Mouse (Mus musculus): ENCODE measurements around the gene Ppef2.

Gene Ppef2

DNA sequence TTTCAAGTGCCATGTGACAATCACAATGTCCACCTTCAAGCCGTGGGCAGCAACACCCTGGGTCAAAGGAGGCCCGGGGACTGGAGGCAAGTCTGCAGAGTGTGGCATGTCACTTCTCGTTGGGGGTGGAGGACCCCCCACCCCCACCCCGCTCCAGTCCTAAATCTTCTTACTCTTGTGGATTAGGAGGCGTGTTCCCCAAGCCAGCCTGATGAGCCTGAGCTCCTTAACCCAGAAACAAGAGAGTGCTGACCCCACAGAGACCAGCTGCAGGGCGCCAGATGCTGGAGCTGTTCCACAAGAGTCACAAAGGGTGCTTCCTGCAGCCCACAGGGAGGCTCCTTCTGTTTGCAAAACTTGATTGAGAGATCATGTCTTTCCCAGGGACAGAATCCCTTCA is at the start of gene Ppef2:
Ppef2 (minus strand) TSS at position 61 of the 400 bp plus-strand sequence.
- no peak for DNase-seq (ENCODE audit: low read depth, low spot score)

DNA sequence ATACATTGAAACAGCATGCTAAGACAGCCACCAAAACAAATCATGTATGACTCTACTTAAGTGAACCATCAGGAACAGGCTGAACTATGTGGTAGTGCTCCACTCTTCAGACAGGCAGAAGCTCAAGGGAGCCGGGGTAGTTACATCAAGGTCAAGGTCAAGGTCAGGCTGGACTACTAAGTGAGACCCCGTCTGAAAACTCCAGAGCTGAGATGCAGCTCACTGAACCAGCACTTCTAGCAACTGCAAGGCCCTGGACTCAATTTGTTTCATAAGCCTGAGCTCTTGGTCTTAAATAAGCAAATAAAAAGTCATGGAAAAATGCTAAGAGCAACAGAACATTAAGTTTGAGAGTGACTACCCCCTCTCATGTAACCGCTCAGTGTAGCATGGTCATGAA is 48.2 kb upstream of the Ppef2 start:
- DNase-seq (ENCODE audit: low read depth, low spot score) = no peak

DNA sequence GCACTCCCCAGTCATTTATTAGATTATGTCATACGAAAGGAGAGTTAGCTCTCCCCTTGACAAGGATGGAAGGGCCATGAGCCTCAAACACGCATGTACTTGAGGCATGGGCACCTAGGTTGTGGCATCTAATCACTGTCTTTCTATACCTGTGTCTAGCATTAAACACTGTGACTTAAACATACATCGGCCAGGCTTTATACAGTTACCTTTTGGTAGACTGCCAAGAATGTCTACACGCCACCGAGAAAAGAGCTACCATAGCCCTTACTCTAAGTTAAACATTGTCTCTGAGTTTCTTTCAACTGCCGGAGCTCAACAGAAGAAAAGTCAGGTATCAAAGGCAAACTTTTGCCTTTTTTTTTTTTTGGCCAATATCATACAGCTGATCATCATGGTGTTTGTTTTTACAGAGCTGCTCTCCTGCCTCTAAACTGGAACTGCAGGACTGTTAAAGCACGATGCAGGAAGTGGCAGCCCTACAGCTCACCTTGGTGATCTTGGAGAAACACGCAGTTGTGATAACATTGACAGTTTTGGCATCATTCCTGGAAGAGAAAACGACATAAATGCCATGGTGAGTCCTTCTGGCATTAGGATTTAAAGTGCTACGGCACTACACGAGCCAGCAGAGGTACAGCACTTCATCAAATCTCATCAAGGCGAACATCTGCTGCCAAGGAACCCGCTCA is 46.2 kb upstream of the Ppef2 start:
- no peak for DNase-seq (ENCODE audit: low read depth, low spot score)

DNA sequence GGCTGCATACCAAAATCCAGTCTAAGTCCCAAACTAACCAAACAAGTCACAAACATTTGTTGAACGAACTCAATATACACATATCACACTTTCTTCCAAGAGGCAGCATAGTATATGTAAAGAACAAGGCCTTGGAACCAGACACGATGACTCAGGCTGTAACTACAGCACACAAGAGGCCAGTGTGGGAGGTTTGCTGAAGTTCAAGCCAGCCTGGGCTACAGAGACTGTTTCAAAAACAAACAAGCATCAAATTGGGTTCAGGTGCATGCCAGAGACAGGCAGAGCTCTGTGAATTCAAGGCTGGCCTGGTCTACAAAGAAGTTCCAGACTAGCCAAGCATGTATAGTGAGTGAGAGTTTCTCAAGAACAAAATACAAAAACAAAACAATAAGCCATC is 38.4 kb upstream of the Ppef2 start:
- DNase-seq (ENCODE audit: low read depth, low spot score) = no peak

DNA sequence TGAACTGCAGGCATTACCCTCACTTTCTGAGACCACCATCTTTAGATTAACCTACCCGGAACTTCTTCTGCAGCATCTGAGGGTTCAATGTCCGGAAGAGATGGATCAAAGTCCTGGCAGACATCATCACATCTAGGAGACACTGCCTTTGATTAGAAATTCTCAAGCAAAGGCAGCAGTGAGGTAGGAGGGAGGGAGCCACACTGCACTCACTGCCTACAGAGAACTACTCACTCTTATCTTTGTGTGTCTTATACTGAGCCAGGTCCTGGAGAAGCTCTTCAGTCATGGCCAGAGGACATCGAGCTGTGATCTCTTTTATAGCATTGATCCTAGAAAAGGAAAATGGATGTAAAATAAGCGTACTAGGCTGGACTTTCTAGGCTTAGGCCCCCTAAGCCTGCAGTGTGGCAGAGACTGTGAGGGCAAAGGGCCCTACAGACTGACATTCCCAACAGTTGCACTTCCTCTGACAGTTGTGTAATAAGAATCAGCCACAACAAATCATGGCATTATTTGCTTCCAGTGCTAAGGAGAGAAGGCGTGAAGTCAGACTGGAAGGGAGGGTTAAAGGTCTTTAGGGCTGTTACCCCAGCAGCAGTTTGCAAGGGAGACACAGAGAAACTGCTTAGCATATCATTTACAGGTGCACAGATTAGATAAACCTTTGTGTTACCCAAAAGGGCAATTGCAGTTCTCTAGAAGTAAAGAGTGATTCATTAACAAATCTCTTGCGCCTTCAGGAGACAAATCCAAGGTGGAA is 35.8 kb upstream of the Ppef2 start:
- no peak for DNase-seq (ENCODE audit: low read depth, low spot score)

DNA sequence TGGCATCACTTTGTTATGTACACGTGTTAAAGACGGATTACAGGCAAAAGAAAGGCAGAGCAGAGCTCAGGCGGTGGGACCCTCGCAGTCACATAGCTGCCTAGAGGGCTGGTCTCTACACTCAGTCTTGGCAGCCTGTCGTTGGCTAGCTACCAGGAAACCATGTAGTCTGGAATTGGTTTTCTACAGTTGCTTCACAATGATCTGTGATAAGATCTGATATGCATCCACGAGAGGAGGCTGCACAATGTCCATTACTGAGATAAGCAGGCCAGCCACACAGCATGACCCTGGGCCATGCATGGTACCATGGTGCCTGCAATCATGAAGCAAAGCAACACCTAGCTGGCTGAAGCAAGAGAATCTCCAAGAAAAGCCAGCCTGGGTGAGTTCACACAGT is 31.8 kb upstream of the Ppef2 start:
- no peak for DNase-seq (ENCODE audit: low read depth, low spot score)

DNA sequence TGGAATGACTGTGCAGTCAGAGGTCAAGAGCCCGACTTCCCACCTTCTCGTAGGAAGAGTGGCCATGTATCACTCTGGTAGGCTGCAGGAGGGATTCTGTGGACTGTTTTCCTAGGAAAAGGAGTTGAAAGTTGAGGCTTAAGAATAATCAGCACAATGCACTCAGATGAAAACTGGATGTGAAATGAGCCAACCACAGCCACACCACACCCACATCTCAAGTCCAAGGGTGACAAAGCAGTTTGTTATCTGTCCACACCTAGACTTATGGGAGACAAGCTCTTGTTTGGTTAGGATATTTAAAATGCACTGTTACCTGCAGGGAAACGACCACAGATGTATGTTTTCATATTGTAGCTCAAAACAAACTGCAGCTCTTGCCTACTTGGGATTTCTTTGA is 27.0 kb upstream of the Ppef2 start:
- DNase-seq (ENCODE audit: low read depth, low spot score) = no peak

DNA sequence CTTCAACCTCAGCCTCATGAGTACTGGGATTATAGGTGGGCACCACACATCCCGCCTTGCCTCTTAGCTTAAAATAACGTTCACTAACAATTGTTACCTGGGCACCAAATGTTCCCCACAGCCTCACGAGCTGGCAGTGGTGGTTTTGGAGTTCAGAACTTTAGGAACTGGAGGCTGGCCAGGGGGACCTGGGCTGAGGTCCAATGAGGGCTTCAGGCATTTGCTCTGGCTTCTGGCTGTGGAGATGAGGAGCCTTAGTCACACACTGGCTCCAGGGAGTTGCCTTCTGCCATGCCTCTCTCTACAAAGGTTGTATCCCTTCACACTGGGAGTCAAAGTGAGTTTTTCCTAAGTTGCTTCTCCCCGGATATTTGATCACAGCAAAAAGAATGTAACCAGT is 26.5 kb upstream of the Ppef2 start:
- no peak for DNase-seq (ENCODE audit: low read depth, low spot score)

DNA sequence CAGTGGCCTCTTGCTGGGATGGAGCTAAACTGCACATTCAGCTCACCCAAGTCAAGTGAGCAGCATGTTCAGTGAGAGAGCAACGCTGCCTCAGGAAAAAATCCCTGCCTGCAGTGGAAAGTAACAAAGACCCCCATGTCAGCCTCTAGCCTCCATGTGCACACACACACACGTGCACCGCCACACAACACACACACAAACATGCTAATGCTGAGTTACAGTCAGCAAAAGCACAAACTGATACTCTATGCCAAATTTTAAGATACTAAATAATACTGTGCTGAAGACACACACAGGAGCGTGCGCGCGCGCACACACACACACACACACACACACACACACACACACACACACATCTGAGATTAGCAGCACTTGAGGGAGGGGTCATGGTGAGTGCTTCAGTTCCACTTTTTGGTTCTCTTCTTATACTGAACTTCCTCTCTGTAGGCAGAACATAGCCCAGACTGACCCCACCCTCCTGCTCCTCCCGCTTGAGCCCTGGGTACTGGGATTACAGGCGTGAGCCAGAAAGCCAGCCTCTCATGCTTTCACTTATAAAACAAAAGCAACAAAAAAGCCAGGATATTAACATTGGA is 23.0 kb upstream of the Ppef2 start:
- no peak for DNase-seq (ENCODE audit: low read depth, low spot score)

DNA sequence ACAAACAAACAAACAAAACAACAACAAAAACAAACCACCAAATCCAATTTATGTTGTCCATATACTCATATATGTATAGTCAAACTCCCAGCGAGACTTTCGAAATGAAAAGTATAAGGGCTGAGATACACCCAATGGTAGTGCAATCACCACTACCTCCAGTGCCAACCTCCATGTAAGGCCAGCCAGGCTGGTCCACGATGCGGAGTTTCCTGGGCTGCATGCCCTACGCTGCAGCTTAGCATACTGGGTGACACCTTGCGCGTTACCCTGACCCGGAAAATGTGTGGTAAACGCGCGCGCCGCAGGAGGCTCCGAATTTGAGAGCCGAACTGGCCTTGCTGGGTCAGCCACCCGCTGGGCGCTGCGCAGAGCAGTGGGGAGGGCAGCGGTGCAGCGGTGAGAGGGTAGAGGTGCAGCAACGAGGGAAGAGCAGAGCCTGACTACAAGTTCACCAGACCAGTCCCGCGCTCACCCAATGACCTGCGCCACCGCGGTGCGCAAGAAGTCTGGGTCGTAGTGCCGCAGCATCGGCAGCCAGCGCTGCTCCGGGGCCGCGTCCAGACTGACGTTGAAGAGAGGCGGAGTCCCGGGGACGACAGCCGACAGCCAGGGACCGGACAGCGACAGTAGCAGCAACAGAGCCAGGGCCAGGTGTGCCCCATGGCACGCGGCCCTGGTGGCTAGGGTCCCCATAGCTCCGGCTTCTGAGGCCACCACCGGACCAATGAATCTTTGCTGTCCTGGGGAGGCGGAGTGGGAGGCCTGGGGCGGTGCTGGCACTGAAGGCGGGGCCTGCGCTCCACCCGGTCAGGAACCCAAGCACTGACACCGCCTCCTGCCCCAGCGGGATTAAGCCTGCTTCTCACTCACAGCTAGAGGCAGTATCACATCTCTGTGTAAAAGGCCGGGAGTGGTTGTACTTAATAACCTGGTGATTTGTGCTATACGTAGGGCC is 21.6 kb upstream of the Ppef2 start, which contains the start of gene Naaa:
Naaa (minus strand) TSS at position 734 of the 958 bp plus-strand sequence.
- peak; percentile 88 for DNase-seq (ENCODE audit: low read depth, low spot score)

DNA sequence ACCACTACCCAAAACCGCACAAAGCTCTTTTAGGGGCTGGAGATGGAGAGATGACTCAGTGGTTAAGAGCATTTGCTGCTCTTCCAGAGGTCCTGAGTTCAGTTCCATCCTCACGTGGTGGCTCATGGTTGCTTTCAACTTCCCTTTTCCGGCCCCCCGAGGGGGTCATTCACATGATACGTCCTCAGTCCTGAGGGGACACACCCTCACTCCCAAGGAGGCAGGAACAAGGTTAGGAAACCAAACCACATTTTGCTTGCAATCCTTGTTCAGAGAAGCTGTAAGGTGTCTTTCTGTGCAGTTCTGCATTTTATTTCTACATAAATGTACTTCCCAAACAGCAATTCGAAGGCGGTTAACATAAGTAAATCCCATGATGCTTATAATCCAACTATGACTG is 14.4 kb upstream of the Ppef2 start:
- no peak for DNase-seq (ENCODE audit: low read depth, low spot score)

DNA sequence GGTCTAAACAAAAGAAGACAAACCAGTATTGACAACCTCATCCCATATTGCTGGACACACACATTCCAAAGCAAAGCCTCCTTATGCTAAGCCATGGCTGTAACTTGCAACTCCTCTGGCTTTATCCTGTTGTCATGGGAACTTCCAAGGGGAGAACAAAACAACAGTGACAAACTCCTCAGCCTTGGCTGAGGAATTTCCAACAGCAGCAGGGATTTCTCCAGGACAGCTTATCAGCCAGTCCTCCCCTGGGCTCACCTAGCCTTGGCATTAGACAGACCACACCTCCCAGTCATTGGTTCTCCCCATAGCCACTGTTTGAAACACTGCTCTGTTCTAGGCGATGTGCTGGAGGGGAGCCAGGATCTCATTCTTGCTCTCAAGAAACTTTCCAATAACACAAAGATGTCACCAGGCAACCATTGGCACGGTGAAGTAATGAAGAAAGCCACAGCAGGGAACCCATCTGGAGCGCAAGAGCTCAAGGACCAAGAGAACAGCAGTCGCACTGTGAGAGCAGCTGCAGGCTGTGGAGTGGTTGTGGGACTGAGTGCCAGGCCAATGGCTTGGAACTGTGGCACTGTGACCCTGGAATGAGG is 7.8 kb upstream of the Ppef2 start:
- peak; percentile 80 for DNase-seq (ENCODE audit: low read depth, low spot score)

DNA sequence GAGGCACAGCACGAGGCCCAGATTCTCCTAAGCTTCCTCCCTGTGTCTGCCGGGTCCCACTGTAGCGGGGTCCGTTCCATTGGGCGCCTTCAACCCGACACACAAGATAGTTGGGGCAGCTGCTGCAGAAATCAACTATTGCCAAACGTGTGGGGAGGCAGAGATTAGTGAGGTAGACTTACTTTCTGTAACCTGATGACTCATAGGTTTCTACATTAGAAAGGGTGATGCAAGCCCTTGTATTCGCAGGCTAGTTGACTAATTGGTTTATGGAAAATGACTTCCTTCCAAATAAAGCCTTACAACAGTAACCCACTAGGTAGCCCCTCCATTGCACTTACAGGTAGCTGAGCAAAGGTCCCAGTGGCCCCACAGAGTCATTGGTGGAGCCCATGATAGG is 6.6 kb upstream of the Ppef2 start:
- no peak for DNase-seq (ENCODE audit: low read depth, low spot score)

DNA sequence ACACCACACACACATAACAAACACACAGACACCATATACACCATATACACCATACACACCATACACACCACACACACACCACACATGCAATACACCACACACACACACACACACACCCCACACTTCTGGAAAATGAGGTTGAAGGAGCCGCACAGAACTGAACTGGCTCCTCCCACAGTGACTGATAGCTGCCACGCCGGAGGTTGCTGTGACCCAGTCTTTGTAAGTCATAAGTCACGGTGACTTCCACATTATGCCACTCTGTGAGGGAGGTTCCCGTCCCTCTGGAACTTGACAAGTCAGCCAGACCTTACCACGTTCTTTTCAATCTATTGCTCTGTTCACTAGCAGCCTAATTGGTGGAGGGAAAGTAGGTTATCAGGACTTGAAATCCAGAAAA is 1.6 kb downstream of the Ppef2 start:
- no peak for DNase-seq (ENCODE audit: low read depth, low spot score)

DNA sequence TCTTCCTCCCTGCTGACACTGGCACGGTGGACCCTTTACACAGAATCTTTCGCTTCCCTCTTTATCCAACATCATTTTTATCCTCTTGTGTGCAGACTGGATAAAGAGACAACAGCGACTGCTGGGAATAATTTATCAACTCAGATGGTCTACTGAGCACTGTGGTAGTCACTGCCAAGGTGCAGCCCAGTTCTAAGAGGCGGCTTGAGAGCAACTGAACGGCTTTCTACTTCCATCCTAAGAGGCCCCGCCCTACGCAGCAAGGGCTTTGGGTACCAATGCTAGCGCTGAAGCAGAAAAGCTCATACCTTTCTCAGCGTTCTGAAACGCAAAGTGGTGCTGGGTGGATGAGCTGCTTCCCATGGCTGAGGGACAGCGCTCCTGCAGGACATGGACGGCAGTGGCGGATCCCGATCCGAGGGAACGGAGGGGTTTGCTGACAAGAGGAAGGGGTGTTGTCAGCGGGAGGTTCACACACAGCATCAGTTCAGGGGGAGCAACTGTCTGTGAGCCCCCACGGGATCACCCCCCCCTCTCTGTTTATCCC is 3.2 kb downstream of the Ppef2 start:
- peak; percentile 61 for DNase-seq (ENCODE audit: low read depth, low spot score)

DNA sequence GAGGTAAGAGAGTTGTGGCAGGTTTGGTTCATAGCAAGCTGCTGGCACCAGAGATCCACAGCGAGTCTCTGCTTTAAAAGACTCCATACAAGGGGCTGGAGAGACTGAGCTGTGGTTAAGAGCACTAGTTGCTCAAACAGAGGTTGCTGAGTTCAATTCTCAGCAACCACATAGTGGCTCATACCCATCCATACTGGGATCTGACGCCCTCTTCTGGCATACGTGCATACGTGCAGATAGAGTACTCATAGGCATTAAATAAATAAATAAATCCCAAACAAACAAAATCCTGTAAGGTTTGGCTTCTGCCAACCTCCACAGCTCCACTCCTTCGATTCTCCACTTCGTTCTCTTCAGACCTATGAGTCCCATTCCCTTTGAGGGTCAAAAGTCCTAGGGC is 4.0 kb downstream of the Ppef2 start:
- DNase-seq (ENCODE audit: low read depth, low spot score) = peak; percentile 58

DNA sequence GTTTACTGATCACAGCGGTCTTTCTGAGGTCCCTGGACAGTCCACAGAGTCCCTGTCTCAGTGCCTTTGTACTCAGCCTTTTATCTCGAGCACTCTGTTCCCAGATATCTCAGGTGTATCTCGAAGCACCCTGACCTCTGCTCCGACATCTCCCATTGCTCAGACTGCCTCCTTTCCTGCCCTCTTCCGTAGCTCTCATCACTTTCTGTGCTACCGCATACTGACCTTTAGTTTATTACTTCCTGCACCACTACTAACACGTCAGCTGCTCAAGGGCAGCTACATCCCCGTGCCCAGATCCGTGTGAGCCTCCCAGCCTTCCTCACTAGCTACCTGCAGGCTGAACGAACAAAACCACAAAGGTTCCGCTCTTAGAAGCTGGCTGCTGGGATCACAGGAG is 7.5 kb downstream of the Ppef2 start:
- DNase-seq (ENCODE audit: low read depth, low spot score) = no peak

DNA sequence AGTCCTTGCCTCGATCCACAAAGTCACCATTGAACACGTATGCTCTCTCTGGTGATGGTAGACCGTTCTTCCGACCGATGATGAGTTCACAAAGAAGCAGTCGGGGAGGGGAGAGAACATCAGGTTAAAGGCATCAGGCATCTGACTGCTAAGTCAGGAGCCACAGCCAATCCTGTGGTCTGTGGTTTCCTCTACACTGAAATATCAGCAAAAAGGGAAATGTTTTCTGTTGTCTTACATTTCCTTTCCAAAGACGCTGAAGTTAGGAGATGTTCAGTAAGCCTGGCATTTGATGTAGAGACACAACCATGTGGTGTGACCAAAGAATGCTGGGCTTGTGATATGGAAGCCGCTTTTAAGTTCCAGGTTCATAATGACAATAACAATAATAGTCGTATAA is 10.6 kb downstream of the Ppef2 start:
- DNase-seq (ENCODE audit: low read depth, low spot score) = no peak

DNA sequence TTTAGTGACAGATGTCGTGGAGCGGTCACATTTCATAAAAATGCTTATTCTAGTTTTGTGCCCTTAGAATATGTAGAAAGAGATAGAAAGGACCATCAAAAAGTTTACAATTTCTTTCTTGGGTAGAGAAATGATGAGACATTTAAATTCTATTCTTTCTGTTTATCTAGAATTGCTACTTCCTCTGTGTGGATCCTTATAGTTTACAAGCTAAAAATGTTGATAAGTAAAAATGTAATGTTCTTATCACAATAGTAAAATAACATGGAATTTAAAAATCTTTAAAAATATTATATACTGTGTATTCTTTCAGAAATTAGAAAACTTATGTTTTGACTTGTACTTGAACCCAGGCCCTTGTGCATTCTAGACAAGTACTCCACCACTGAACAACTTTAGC is 11.2 kb downstream of the Ppef2 start:
- no peak for DNase-seq (ENCODE audit: low read depth, low spot score)

DNA sequence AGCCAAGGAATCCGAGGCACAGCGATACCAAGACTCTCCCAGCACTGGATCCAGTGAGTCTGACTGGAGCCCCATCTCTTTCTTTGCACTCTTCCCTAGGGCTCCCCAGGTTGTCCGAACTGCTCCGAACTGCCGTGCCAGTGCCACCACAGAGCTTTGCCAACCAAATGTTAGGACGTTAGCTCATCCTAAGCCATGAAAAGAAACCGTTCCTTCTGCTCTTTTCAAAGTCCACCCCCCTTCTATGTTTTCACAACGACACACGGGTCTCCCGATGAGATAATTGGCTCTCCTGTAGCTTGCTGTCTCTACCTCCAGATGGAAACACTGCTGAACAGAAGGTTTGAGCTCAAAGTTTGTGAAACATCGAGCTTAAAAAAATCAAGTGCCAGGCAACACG is 15.3 kb downstream of the Ppef2 start:
- no peak for DNase-seq (ENCODE audit: low read depth, low spot score)

Measured in R1 (cell line).